Mouse (Mus musculus) ES-Bruce4 (cell line): Measurements from ENCODE around the gene Ano6.

Experiments
- CTCF ChIP-seq: IDR thresholded peaks from one replicate; pipeline ENCODE4 v1.8.1; 2011; ENCODE audit warnings: low read depth, low read length
- EP300 ChIP-seq: IDR thresholded peaks from 2 replicates; pipeline ENCODE4 v1.6.1; 2011; ENCODE audit warnings: low read depth, low read length; ENCODE audit not compliant: insufficient read depth
- POLR2A ChIP-seq: IDR thresholded peaks from one replicate; pipeline ENCODE4 v1.8.1; 2011; ENCODE audit warnings: low read length; ENCODE audit not compliant: insufficient read depth

- TF ChIP-seq POLR2A (no peak), CTCF (no peak), EP300 (no peak)
These were observed 116.2 kb downstream of the Ano6 start for GRCm38 (mm10) chr15:95906891-95907290.
